Mouse (Mus musculus): Measurements from ENCODE around the gene Exoc3l4. TPM values are rescaled to one million over a fixed set of nuclear protein-coding genes. Genes with fewer than 3 reads are reported as not detected.

Gene Exoc3l4
- total and polyA plus RNA-seq, 2 experiments from 2014 or later: 7.9 to 9.8 TPM

GRCm38 (mm10) chr12:111454543-111455280 lies 37.9 kb downstream of the Exoc3l4 start:
- WGBS: 61% methylated on average over 10 of the region's 10 CpGs
- no peak overlapping the region for H3K4me2 ChIP-seq (ENCODE audit: low read depth, low read length)
- no peaks in the 10 kb centered on the region for H3K36me3 ChIP-seq (replicated peaks; ENCODE audit: control insufficient read depth, insufficient read depth, low read length)
- TF ChIP-seq EP300 (IDR thresholded peaks at IDR 0.05; ENCODE audit: low read depth) (no peak), CTCF (IDR thresholded peaks at IDR 0.05; ENCODE audit: low read depth) (no peak)
- ATAC-seq (ENCODE audit: insufficient read depth, low read depth) (no peak), DNase-seq (ENCODE audit: low spot score) (no peak)
- H3K9me3 ChIP-seq (replicated peaks; ENCODE audit: control insufficient read depth, low read length): no peaks in the 10 kb centered on the region
- peaks cover 21% of the 10 kb centered on the region for H3K27me3 ChIP-seq (ENCODE audit: control insufficient read depth, insufficient read depth, low read length)
- no peak overlapping the region for H3K4me3 ChIP-seq (ENCODE audit: low read depth, low read length)
- no peak overlapping the region for H3K9ac ChIP-seq (replicated peaks; ENCODE audit: low read depth, low read length)
- H3K27ac ChIP-seq (ENCODE audit: low read depth): no peak overlapping the region
- H3K4me1 ChIP-seq (ENCODE audit: control insufficient read depth, insufficient read depth): peaks cover 19% of the 10 kb centered on the region

GRCm38 (mm10) chr12:111455311-111455846 lies 38.6 kb downstream of the Exoc3l4 start:
- DNase-seq (ENCODE audit: low spot score) (no peak), ATAC-seq (ENCODE audit: insufficient read depth, low read depth) (0 out of 2 replicates have a peak, but pooled peaks have one; percentile 4)
- Histone ChIP-seq H3K36me3 (replicated peaks; ENCODE audit: control insufficient read depth, insufficient read depth, low read length) (no peaks in the 10 kb centered on the region), H3K9me3 (replicated peaks; ENCODE audit: control insufficient read depth, low read length) (no peaks in the 10 kb centered on the region), H3K4me1 (ENCODE audit: control insufficient read depth, insufficient read depth) (peaks cover 12% of the 10 kb centered on the region; the same call in 1 of the 2 replicates), H3K4me3 (ENCODE audit: low read depth, low read length) (no peak overlapping the region), H3K9ac (replicated peaks; ENCODE audit: low read depth, low read length) (no peak overlapping the region), H3K27me3 (ENCODE audit: control insufficient read depth, insufficient read depth, low read length) (peaks cover 21% of the 10 kb centered on the region), H3K27ac (ENCODE audit: low read depth) (no peak overlapping the region), H3K4me2 (ENCODE audit: low read depth, low read length) (no peak overlapping the region)
- TF ChIP-seq EP300 (IDR thresholded peaks at IDR 0.05; ENCODE audit: low read depth): no peak
- WGBS: 53% methylated on average over 12 of the region's 12 CpGs

- no peak for TF ChIP-seq EP300 (IDR thresholded peaks at IDR 0.05; ENCODE audit: low read depth)
- no peak for TF ChIP-seq CTCF (IDR thresholded peaks at IDR 0.05; ENCODE audit: low read depth)
- DNase-seq (ENCODE audit: low spot score): no peak
- no peak overlapping the region for H3K4me2 ChIP-seq (ENCODE audit: low read depth, low read length)
- no peak overlapping the region for H3K4me3 ChIP-seq (ENCODE audit: low read depth, low read length)
- H3K4me1 ChIP-seq (ENCODE audit: control insufficient read depth, insufficient read depth): peaks cover 12% of the 10 kb centered on the region; the same call in 1 of the 2 replicates
- H3K36me3 ChIP-seq (replicated peaks; ENCODE audit: control insufficient read depth, insufficient read depth, low read length): no peaks in the 10 kb centered on the region
- no peak for ATAC-seq (ENCODE audit: insufficient read depth, low read depth)
- 49% methylated on average over 8 of the region's 8 CpGs for WGBS
- H3K9ac ChIP-seq (replicated peaks; ENCODE audit: low read depth, low read length): no peak overlapping the region
- peaks cover 21% of the 10 kb centered on the region for H3K27me3 ChIP-seq (ENCODE audit: control insufficient read depth, insufficient read depth, low read length)
- no peaks in the 10 kb centered on the region for H3K9me3 ChIP-seq (replicated peaks; ENCODE audit: control insufficient read depth, low read length)
- H3K27ac ChIP-seq (ENCODE audit: low read depth): no peak overlapping the region
These were observed 39.0 kb downstream of the Exoc3l4 start for GRCm38 (mm10) chr12:111455860-111456259.

GRCm38 (mm10) chr12:111457742-111458141 lies 40.9 kb downstream of the Exoc3l4 start:
- Histone ChIP-seq H3K9ac (replicated peaks; ENCODE audit: low read depth, low read length) (no peak overlapping the region), H3K4me1 (ENCODE audit: control insufficient read depth, insufficient read depth) (peaks cover 12% of the 10 kb centered on the region; the same call in 1 of the 2 replicates), H3K4me2 (ENCODE audit: low read depth, low read length) (no peak overlapping the region), H3K36me3 (replicated peaks; ENCODE audit: control insufficient read depth, insufficient read depth, low read length) (no peaks in the 10 kb centered on the region), H3K9me3 (replicated peaks; ENCODE audit: control insufficient read depth, low read length) (no peaks in the 10 kb centered on the region), H3K27ac (ENCODE audit: low read depth) (no peak overlapping the region), H3K27me3 (ENCODE audit: control insufficient read depth, insufficient read depth, low read length) (peaks cover 9% of the 10 kb centered on the region; the same call in 1 of the 2 replicates), H3K4me3 (ENCODE audit: low read depth, low read length) (no peak overlapping the region)
- ATAC-seq (ENCODE audit: insufficient read depth, low read depth): no peak
- TF ChIP-seq CTCF (IDR thresholded peaks at IDR 0.05; ENCODE audit: low read depth) (no peak), EP300 (IDR thresholded peaks at IDR 0.05; ENCODE audit: low read depth) (no peak)
- WGBS: 75% methylated on average over 1 of the region's 1 CpGs
- no peak for DNase-seq (ENCODE audit: low spot score)

GRCm38 (mm10) chr12:111463570-111463969 lies 46.8 kb downstream of the Exoc3l4 start:
- peaks cover 5% of the 10 kb centered on the region; the same call in 1 of the 2 replicates for H3K27me3 ChIP-seq (ENCODE audit: control insufficient read depth, insufficient read depth, low read length)
- H3K4me1 ChIP-seq (ENCODE audit: control insufficient read depth, insufficient read depth): 0 out of 2 replicates have a peak, but pooled peaks cover 2% of the 10 kb centered on the region
- no peak overlapping the region for H3K27ac ChIP-seq (ENCODE audit: low read depth)
- H3K36me3 ChIP-seq (replicated peaks; ENCODE audit: control insufficient read depth, insufficient read depth, low read length): no peaks in the 10 kb centered on the region
- ATAC-seq (ENCODE audit: insufficient read depth, low read depth) (no peak), DNase-seq (ENCODE audit: low spot score) (no peak)
- TF ChIP-seq EP300 (IDR thresholded peaks at IDR 0.05; ENCODE audit: low read depth) (no peak), CTCF (IDR thresholded peaks at IDR 0.05; ENCODE audit: low read depth) (no peak)
- 73% methylated on average over 7 of the region's 7 CpGs for WGBS
- H3K9me3 ChIP-seq (replicated peaks; ENCODE audit: control insufficient read depth, low read length): no peaks in the 10 kb centered on the region
- no peak overlapping the region for H3K4me2 ChIP-seq (ENCODE audit: low read depth, low read length)
- no peak overlapping the region for H3K4me3 ChIP-seq (ENCODE audit: low read depth, low read length)
- no peak overlapping the region for H3K9ac ChIP-seq (replicated peaks; ENCODE audit: low read depth, low read length)

All from heart, postnatal 0 days (tissue).